Mouse (Mus musculus) colon, adult 2 months (tissue): ENCODE results near the gene Eif2b3. TPM values are rescaled to one million over a fixed set of nuclear protein-coding genes. Genes with fewer than 3 reads are reported as not detected.

ENCODE experiments used
- polyA plus RNA-seq: library from polyadenylated mRNA; depleted of rRNA; stranded (reverse); fragments of >200 nt; gene quantifications from 2 replicates; pipeline ENCODE4 v1.2.3, GENCODE M21; 2012; rRNA removed

Gene Eif2b3
- 2.1 and 3.6 TPM in 2 replicates for polyA plus RNA-seq

GRCm38 (mm10) chr4:117019206-117020134 is at the start of gene Eif2b3:
Gene Eif2b3, plus strand, starts transcription at chr4:117019402.

DNA sequence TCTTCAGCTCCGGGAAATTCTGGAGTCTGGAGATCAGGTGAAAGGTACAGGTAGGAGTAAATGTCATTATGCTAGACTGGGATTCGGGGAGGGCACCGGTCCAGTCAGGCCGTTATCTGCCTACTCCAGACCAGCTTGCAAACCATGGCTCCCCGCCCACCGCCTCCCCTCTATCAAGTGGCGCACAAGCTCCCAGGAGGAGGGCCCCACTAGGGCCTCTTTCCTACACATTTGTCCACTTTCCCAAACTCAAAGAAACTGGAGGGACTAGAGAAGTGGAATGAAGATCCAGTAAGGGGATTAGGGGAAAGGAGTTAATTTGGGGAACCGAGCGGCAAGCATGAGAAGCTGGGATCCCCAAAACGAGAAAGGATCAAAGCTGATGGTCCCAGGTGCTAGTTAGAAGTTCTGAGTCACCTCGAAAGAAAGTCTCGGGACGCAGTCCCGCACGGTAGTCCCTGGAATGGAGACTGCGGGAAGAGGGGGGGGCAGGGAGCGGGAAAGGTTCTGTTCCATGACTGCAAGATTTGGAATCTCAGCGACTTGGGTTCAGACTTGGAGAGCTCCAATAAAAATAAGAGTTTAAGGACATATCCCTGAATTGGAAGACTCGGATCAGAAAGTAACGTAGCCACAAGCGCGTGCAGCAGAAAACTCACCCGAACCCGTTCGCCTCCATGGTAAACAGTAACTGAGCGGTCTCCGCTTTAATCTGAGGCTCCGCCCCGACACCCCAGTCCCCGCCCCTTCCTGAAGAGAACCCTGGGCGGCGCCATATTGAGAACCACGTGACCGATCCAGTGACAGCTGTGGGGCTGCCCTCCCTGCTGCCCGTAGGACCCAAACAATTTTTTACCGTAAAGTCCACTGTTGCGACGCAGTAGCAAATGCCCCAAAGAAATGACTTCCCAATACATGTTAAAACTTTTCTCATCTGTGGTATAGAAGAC is 25.3 kb upstream of the Eif2b3 start, which contains the start of gene Urod:
Gene Urod, minus strand, starts transcription at position 742 of the 950 bp plus-strand sequence.

GRCm38 (mm10) chr4:116995131-116995797 is 23.9 kb upstream of the Eif2b3 start, which contains the start of gene Hectd3:
Gene Hectd3, plus strand, starts transcription at chr4:116995317.

DNA sequence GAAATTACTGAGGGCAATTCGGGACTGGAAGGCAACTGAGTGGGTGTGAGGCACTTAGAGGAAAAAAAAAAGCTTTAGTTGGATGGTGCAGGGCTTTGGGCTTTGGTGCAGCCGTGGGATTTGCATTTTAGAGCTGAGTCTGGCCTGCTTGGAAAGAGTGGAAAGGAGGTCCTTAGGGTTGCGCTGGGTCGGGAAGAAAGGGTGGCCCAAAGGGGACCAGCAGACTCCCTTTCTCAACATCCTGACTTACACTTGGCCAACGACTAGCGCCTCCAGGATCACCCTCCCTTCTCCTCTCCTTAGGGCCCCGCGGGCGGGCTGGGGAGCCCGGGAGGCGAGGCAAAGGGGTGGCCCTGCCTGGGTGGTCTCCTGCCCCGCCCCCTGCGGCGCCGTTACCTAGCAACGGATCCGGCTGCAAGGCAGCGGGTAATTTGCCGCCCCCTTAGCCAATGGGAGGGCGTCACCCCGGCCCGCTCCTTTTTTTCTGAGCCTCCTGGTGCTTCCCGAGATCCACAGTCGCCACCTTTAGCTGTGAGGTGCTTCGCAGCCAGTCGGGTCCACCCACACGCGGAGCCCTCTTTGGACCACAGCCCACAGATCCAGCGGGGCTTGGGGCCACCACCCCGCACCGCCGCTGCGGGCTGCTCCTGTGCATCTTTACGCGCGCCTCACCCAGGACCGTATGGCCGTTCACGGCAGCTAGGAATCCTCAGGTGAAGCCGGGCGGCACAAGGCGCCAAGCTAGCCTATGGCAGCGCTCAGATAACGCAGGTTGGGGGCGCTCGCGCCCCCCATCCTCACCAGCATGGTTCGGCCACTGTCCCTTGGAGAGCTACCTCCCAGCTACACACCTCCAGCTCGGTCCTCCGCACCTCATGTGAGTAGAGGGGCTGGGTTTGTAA is 76.6 kb downstream of the Eif2b3 start, which contains the start of gene Ptch2:
Gene Ptch2, plus strand, starts transcription at position 525 of the 902 bp plus-strand sequence.

DNA sequence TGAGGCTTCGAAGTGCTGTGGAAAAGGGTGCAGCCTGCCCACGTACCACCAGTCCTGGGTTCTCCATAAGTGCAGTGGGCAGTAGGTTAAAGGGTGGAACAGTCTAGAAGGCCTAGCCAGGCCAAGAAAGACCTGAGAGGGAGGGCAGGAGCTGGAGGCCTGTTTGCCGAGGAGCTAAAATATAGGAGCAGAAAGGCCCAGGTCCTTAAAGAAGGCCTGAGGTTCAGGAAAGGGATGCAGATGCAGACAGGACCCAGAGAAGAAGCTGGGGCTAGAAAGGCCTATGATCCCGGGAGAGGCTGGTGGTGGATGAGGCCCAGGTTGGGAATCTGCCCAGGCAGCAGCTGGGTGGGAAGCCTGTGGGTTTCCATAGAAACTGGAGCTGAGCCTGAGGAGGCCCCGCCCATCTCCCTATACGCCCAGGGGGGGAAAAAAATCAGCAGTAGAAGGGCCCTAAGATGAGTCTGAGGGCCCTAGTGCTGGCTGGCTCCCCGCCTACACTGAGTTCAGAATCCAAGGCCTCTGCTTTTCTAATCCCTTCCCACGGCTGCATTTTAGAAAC is 106.2 kb downstream of the Eif2b3 start, which contains the start of gene Btbd19:
Gene Btbd19, minus strand, starts transcription at position 378 of the 562 bp plus-strand sequence.

GRCm38 (mm10) chr4:117126675-117127290 is 107.6 kb downstream of the Eif2b3 start, which contains the start of gene Tctex1d4:
Gene Tctex1d4, plus strand, starts transcription at chr4:117126794.

DNA sequence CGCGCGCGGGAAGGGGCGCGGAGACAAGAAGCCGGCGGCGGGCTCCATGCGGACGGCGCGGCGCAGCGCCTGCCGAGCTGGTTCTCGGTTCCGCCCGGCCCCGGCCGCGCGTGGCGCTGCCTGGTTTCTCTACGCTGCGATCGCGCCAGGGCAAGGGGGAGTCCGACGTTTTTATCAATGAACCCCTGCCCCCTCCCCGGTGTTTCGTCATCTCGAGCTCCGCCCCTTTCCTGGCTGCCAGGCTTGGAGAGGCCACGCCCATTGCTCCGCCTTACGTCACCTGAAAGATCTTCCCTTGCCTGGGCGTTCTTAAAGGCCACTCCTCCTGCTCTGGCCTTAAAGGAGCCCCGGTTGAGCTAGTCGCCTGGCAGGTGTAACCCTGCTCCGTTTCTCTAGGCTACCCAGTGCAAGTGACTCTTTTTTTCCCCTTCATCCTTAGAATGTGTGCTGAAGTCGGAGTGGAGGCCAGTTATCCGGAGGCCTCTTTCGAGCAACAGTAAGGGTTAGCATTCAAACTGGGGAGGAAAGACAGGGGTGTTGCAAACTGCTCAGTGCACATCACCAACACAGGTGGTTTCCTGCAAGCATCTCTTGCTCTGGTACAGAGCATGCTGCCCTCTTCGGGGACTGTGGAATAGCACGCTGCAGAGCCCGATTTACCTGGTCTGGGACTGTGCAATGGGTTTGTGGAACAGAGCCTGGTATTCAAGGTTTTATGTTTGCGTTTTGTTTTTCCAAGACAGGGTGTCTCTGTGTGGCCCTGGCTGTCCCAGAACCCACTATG is 114.8 kb downstream of the Eif2b3 start, which contains the start of gene Plk3:
Gene Plk3, minus strand, starts transcription at position 147 of the 784 bp plus-strand sequence.

Other genes with a start within 250 kb of the Eif2b3 start
- 15.9 and 19.8 TPM in 2 replicates for gene Toe1, start 211.8 kb upstream of the Eif2b3 start, polyA plus RNA-seq
- gene Mutyh, start 211.7 kb upstream of the Eif2b3 start, polyA plus RNA-seq, result 5.1 and 5.2 TPM in 2 replicates
- 12.6 and 14.6 TPM in 2 replicates for gene Hpdl, start 197.7 kb upstream of the Eif2b3 start, polyA plus RNA-seq
- gene Zswim5, start 142.0 kb upstream of the Eif2b3 start, polyA plus RNA-seq, result 2.9 and 3.1 TPM in 2 replicates
- 39.6 and 41.4 TPM in 2 replicates for gene Urod, start 25.0 kb upstream of the Eif2b3 start, polyA plus RNA-seq
- 157 and 168 TPM in 2 replicates for gene Hectd3, start 24.1 kb upstream of the Eif2b3 start, polyA plus RNA-seq
- gene Ptch2, start 76.7 kb downstream of the Eif2b3 start, polyA plus RNA-seq, result 5.2 and 6.2 TPM in 2 replicates
- 7.5 and 10.5 TPM in 2 replicates for gene Btbd19, start 106.3 kb downstream of the Eif2b3 start, polyA plus RNA-seq
- 0.39 and 1.2 TPM in 2 replicates for gene Tctex1d4, start 107.4 kb downstream of the Eif2b3 start, polyA plus RNA-seq
- 55.5 and 93.9 TPM in 2 replicates for gene Plk3, start 114.6 kb downstream of the Eif2b3 start, polyA plus RNA-seq
- gene Rps8, start 136.8 kb downstream of the Eif2b3 start, polyA plus RNA-seq, result 686 and 881 TPM in 2 replicates
- gene Kif2c, start 163.2 kb downstream of the Eif2b3 start, polyA plus RNA-seq, result 2.2 and 3.2 TPM in 2 replicates
- gene Tmem53, start 232.5 kb downstream of the Eif2b3 start, polyA plus RNA-seq, result 22.8 and 37.0 TPM in 2 replicates
- gene Armh1, start 232.7 kb downstream of the Eif2b3 start, polyA plus RNA-seq, result 0.09 and 0.28 TPM in 2 replicates